Mouse (Mus musculus) heart, postnatal 0 days (tissue): ENCODE measurements around the gene Gm10318.

Source experiments
- CTCF ChIP-seq: IDR thresholded peaks from 2 replicates; pipeline ENCODE4 v1.5.1; 2016; ENCODE audit warnings: antibody characterized with exemption, control low read depth, low read depth
- EP300 ChIP-seq: IDR thresholded peaks from 2 replicates; pipeline ENCODE4 v1.6.1; 2016; ENCODE audit warnings: antibody characterized with exemption, low read depth

GRCm38 (mm10) chr10:77878985-77879384 is 26.3 kb downstream of the Gm10318 start:
- TF ChIP-seq EP300: no peak
- peak; percentile 38; the same call in 1 of the 2 replicates for TF ChIP-seq CTCF
